Mouse (Mus musculus) central nervous system, embryonic 11.5 days (tissue): ENCODE data around the gene Ranbp3. TPM values are rescaled to one million over a fixed set of nuclear protein-coding genes. Genes with fewer than 3 reads are reported as not detected.

Experiments
- polyA plus RNA-seq: library from polyadenylated mRNA; depleted of rRNA; stranded (reverse); fragments of >200 nt; gene quantifications from 2 replicates; pipeline ENCODE4 v1.2.3, GENCODE M21; 2012; rRNA removed

Gene Ranbp3
- 132 and 154 TPM in 2 replicates for polyA plus RNA-seq

DNA sequence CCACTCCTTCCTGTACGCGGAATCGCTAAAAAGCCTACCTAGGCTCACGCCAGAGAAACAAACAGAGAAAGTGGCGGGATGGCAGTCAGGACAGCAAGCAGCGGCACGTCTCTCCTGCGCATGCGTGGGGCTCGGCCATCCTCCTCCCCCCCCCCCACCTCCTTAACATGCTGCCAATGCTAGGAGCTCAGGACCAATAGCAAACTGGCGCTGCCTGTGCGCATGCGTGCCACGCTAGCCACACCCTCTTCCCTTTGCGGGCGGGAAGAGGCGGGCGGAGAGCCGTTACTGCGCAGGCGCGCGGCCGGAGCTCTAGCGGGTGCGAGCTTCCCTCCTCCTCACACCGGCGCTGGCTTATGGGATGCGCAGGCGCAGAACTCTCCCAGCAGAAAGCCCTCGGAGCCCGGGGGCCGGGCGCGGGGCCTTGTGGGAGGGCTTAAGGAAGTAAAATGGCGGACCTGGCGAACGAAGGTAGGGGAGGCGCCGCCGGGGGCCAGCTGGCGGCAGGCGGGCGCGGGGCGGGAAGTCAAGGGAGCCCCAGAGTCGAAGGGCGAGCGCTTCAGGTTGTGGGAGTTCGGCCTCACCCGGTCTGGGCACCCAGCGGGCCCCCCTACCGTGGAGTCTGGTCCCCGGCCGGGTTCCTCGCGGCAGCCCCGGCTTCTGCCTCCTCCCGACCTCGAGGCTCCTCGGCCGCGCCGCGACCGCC, at the start of gene Ranbp3:
TSS of gene Ranbp3 (plus strand) at position 354 of the 706 bp plus-strand sequence.

DNA sequence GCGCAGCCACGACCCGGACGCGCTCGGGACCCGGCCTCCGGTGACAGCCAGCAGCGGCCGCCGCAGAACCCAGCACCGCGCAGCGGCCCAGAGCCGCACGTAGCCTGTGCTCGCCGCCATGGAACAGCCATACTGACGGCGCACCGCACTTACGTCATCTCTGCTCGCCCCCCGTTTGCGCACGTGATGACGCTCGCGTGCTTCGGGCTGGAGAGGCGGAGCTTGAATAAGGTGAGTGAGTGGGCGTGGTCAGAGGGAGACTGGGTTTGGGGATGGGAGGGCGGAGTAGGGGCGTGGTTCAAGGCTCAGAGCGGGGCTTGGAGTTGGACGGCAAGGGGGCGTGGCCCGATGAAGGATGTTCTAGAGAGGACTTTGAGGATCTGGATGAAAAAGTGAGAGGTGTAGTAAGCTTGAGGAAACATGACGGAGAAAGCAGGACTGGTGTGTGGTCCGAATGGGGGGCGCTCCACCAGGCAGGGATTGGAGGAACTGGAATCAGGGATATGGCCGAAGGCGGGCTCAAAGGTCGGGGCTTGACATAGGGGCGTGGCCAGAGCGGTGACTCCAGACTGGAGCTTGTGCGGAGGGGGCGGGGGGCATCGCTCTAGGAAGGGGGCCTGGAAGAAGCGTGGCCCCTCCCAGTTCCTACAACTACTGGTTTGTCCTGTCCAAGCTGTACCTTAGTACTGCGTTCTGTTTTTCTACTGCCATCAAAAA, 46.2 kb upstream of the Ranbp3 start, which contains the start of gene Lonp1:
TSS of gene Lonp1 (minus strand) at position 134 of the 717 bp plus-strand sequence.

DNA sequence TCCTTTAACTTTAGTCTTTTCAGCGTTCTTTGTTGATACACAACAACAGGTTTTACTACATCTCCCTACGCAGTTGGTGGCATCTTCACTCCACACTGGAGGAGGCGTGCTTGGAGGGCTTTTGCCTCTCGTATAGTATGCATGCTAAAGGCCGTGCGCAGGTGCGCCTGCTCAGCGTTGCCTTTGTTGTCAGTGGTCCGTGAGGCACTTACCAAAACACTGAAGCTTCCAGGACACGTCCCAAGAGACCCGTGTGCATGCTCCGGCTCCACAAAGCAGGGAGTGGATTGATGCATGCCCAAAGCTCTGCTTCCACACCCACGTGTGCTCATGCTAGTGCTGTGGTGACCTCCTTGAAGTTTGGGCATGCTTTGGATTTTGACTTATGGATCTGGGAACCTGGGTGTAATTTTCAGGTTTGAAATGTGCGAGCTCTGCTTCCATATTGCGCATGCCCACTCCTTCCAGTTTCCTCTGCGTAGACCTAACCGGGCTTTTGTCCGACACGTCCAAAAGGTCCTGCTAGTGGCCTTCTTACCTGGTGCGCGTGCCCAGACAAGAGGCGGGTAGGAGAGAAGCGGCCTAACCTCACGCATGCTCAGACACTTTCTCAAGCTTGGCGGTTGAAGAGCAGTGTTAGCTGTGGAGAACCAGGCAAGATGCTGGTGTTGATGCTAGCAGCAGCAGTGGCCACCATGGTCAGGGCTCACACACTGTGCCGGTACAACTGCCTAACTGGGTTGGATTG, 45.4 kb upstream of the Ranbp3 start, which contains the start of gene Catsperd:
TSS of gene Catsperd (plus strand) at position 614 of the 748 bp plus-strand sequence.

DNA sequence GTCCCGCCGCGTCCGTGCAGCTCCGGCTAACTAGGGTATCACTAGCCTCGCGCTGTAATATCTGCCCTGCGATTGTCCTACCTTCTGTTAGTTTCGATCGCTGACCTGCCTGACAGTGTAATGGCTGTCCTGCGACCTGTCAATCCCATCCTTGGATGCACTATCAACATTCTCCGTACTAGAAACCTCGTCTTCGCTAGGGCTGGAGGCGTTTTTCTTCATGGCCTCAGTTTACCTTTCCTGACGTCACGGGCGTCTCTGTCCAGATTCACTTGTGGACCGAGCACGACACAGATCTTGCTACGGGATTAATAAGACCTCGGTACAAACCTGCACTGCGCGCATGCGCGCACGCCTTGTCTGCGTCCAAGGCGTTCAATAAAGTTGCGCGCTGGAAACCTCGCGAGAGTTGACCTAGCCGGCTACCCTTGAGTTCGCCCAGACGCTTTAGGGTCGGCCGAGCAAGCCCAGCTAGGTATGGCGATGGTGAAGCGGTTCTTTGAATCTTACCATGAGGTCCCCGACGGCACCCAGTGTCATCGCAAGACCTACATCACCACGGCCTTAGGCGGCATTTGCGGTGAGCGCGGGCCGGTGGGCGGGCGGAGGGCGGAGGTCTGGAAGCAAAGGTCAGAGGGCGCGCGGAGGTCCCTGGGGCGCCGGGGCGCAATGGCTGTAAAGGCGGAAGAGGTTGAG, 44.4 kb downstream of the Ranbp3 start, which contains the start of the genes Ndufa11 and Vmac:
TSS of gene Ndufa11 (plus strand) at position 405 of the 696 bp plus-strand sequence.
TSS of gene Vmac (minus strand) at position 660 of the 696 bp plus-strand sequence.

DNA sequence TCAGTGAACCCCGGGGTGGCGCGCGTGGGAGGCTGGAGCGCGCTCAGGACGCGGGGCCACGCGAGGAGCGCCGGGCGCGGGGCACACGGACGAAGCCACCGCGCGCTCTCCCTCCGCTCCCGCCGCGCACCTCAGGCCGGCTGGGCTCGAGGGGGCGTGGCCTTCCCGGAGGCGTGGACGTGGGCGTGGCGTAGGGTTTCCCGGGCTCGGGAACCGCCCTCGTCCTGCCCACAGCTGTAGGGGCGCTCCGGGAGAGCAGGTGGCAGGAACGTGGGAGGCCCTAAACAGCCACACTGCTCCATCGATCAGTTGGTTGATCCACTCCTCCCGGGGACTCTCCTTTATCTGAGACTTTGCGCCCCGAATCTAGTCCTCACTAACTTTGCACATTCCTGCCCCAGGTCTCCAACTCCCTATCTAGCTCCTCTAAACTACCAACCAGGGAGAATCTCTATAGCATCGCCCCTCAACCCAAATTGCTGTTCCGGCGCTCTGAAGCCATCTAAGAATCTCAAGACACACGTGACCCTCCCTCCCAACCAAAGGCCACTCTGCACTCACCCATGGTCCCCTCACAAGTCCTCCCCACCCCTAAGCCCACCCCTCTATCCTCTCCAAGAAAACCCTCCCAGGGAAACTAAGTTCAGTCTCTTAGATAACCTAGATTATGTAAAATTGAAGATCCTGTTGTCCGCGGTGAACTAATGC, 84.5 kb downstream of the Ranbp3 start, which contains the start of gene Nrtn:
TSS of gene Nrtn (minus strand) at position 115 of the 708 bp plus-strand sequence.

Other genes starting within 250 kb of the Ranbp3 start
- gene Ptprs, start 196.8 kb upstream of the Ranbp3 start, polyA plus RNA-seq: 558 and 686 TPM in 2 replicates
- not detected in 2 replicates for gene Znrf4, start 160.9 kb upstream of the Ranbp3 start, polyA plus RNA-seq
- gene Gm20219, start 118.9 kb upstream of the Ranbp3 start, polyA plus RNA-seq: 1.8 and 2.0 TPM in 2 replicates
- gene Safb2, start 88.7 kb upstream of the Ranbp3 start, polyA plus RNA-seq: 148 and 517 TPM in 2 replicates
- 177 and 374 TPM in 2 replicates for gene Safb, start 88.5 kb upstream of the Ranbp3 start, polyA plus RNA-seq
- gene 2410015M20Rik, start 63.5 kb upstream of the Ranbp3 start, polyA plus RNA-seq: 82.8 and 133 TPM in 2 replicates
- 2,072 and 2,507 TPM in 2 replicates for gene Rpl36, start 59.9 kb upstream of the Ranbp3 start, polyA plus RNA-seq
- 75.5 and 88.4 TPM in 2 replicates for gene Lonp1, start 46.4 kb upstream of the Ranbp3 start, polyA plus RNA-seq
- gene Catsperd, start 45.2 kb upstream of the Ranbp3 start, polyA plus RNA-seq: 0.98 and 1.3 TPM in 2 replicates
- 147 and 215 TPM in 2 replicates for gene Ndufa11, start 44.5 kb downstream of the Ranbp3 start, polyA plus RNA-seq
- 11.3 and 14.1 TPM in 2 replicates for gene Vmac, start 44.7 kb downstream of the Ranbp3 start, polyA plus RNA-seq
- 6.7 and 11.9 TPM in 2 replicates for gene Nrtn, start 84.2 kb downstream of the Ranbp3 start, polyA plus RNA-seq
- 71.6 and 85.6 TPM in 2 replicates for gene Dus3l, start 91.5 kb downstream of the Ranbp3 start, polyA plus RNA-seq
- gene Prr22, start 97.0 kb downstream of the Ranbp3 start, polyA plus RNA-seq: 3.1 and 3.6 TPM in 2 replicates
- gene Rfx2, start 157.7 kb downstream of the Ranbp3 start, polyA plus RNA-seq: 7.5 and 8.4 TPM in 2 replicates
- not detected in 2 replicates for gene Acsbg2, start 201.2 kb downstream of the Ranbp3 start, polyA plus RNA-seq
- gene 1700061G19Rik, start 202.2 kb downstream of the Ranbp3 start, polyA plus RNA-seq: 0.04 TPM in 1 of 2 replicates, not detected in the other